Mouse (Mus musculus) gastrocnemius, adult 2 months (tissue): ENCODE measurements around the gene Ifit1bl2. TPM values are rescaled to one million over a fixed set of nuclear protein-coding genes. Genes with fewer than 3 reads are reported as not detected.
"Not testable (repeated sequence)": the region's sequence is repeated elsewhere in the genome, so short reads cannot be mapped to it uniquely, and the experiment has no call there.

ENCODE experiments used
- DNase-seq: peaks from one replicate; pipeline ENCODE4 v3.0.0; 2022
- H3K27ac ChIP-seq: fragments of 200-600 bp; 2 replicates; pipeline ENCODE4 v1.8.1; 2022; ENCODE audit warnings: mild to moderate bottlenecking
- H3K4me3 ChIP-seq: fragments of 200-600 bp; 2 replicates; pipeline ENCODE4 v1.8.1; 2022; ENCODE audit warnings: mild to moderate bottlenecking, moderate library complexity
- CTCF ChIP-seq: fragments of 200-600 bp; IDR thresholded peaks from 2 replicates; pipeline ENCODE4 v1.8.1; 2022; ENCODE audit warnings: antibody characterized with exemption, mild to moderate bottlenecking, moderate library complexity
- intact Hi-C: fragments of 180-260 bp; cut with DNase I; formaldehyde crosslinking; loops from one replicate; pipeline ENCODE4 v1.15.1; 2025
- total RNA-seq, 2 experiments: library from RNA; stranded (reverse); gene quantifications; 2 replicates each; pipeline ENCODE4 v1.2.3; 2021

The Ifit1bl2 gene
- total RNA-seq, 2 experiments from 2014 or later: 0.11 TPM; not detected in 1

- no peak overlapping the region for H3K27ac ChIP-seq
- no peak for DNase-seq
- no peak for TF ChIP-seq CTCF
- intact Hi-C loops: no loop called here
- no peak overlapping the region for H3K4me3 ChIP-seq
These were observed 2.1 kb upstream of the Ifit1bl2 start for GRCm38 (mm10) chr19:34642616-34643015.

- H3K27ac ChIP-seq: no peak overlapping the region
- no peak overlapping the region for H3K4me3 ChIP-seq
- peak; percentile 55 for DNase-seq
- peak; percentile 83 for TF ChIP-seq CTCF
- intact Hi-C loops: loop anchor here (2.0 to 5.0 kb wide), 3 partner anchors 88 to 395 kb away; no protein-coding TSS in a partner anchor
These were observed 3.5 kb downstream of the Ifit1bl2 start for GRCm38 (mm10) chr19:34636933-34637557.

DNA sequence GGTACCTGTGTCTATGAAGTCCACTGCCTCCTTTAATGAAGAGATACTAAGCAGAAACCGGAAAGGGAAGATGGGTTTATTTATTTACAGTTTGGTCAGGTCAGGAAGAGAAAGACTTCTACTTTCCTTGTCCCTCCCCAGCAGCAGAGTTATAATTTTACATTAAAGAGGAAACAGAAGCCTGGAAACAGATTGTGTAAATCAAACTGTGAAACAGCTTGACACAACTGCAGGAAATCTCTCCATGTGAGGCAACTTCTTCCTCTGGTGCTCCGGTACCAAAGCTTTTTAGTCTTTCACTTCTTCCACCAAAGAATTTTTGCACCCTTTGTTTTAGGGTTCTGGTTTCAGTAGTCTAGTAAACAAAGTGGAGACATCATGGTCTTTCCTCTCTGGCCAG, 7.1 kb downstream of the Ifit1bl2 start:
- no peak for TF ChIP-seq CTCF
- no peak overlapping the region for H3K4me3 ChIP-seq
- intact Hi-C loops: no loop called here
- H3K27ac ChIP-seq: no peak overlapping the region
- no peak for DNase-seq

GRCm38 (mm10) chr19:34631487-34631886, 9.1 kb downstream of the Ifit1bl2 start:
- TF ChIP-seq CTCF: no peak
- H3K4me3 ChIP-seq: no peak overlapping the region
- intact Hi-C loops: no loop called here
- no peak overlapping the region for H3K27ac ChIP-seq
- DNase-seq: no peak

DNA sequence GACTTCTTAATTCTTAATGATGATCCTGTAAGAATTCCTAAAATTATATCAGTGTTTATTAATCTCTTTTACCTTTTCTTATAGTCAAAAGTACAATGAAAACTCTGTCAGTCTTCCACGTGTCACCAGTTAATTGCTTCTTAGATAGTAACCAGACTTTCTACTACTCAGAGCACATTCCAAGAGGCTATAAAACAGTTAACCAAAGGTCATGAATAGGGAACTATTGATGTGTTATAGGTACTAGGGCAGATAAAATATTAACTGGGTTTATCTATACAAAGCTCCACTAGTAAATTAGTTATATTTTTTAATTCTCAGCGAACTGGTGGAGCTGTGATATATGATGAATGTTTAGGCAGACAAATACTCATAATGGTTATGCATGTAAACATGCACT, 13.0 kb downstream of the Ifit1bl2 start:
- no peak for TF ChIP-seq CTCF
- intact Hi-C loops: no loop called here
- Histone ChIP-seq H3K27ac (no peak overlapping the region), H3K4me3 (no peak overlapping the region)
- no peak for DNase-seq

DNA sequence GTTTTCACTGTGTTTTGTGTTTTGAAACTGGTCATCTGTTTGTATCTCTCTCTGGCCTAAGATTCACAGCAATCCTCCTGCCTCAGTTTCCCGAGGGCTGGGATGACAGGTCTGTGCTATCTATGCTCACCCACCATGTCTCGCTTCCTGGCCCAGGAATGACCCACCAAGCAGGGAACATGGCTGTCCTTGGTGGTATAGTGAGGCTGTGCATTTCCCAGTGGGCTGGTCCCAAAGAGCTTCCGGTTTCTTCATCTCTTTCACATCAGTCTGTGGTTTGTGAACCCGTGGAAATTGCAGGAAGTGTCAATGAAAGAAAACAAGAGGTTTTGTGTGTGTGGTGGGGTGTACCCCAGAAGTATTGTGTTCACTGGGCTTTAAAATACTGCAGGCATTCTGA, 15.9 kb downstream of the Ifit1bl2 start:
- intact Hi-C loops: no loop called here
- TF ChIP-seq CTCF: no peak

DNA sequence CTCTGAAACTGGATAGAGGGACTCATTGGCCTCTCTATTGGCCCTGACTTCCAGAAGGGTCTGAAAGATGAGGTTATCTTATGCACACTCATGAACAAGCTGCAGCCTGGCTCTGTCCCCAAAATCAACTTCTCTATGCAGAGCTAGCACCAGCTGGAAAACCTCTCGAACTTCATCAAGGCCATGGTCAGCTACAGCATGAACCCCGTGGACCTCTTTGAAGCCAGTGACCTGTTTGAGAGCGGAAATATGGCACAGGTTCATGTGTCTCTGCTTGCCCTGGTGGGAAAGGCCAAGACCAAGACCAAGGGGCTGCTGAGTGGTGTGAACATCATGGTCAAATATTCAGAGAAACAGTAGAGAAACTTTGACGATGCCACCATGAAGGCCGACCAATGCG, 16.8 kb downstream of the Ifit1bl2 start:
- H3K27ac ChIP-seq: no peak overlapping the region
- no peak overlapping the region for H3K4me3 ChIP-seq
- intact Hi-C loops: no loop called here
- TF ChIP-seq CTCF: no peak
- DNase-seq: no peak

More for the DNA sequence above, 15.9 kb downstream of the Ifit1bl2 start:
- no peak overlapping the region for H3K27ac ChIP-seq
- DNase-seq: no peak
- no peak overlapping the region for H3K4me3 ChIP-seq

DNA sequence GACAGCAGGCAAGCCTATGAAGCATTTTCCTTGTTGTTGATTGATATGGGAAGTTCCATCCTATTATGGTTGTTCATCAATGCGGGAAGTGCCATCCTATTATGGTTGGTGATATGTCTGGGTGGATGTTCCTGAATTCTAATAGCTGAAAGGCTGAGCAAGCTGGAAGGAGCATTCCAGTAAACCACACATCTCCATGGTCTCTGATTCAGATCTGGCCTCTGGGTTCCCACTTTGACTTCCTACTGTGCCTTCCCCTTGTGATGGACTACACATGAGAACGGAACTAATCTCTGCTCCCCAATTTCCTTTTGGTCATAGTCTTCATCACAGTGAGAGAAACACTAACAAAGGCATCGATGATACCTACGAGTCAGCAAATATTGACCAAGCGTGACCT, 19.7 kb downstream of the Ifit1bl2 start:
- Histone ChIP-seq H3K27ac (no peak overlapping the region), H3K4me3 (no peak overlapping the region)
- TF ChIP-seq CTCF: no peak
- DNase-seq: no peak
- intact Hi-C loops: no loop called here

DNA sequence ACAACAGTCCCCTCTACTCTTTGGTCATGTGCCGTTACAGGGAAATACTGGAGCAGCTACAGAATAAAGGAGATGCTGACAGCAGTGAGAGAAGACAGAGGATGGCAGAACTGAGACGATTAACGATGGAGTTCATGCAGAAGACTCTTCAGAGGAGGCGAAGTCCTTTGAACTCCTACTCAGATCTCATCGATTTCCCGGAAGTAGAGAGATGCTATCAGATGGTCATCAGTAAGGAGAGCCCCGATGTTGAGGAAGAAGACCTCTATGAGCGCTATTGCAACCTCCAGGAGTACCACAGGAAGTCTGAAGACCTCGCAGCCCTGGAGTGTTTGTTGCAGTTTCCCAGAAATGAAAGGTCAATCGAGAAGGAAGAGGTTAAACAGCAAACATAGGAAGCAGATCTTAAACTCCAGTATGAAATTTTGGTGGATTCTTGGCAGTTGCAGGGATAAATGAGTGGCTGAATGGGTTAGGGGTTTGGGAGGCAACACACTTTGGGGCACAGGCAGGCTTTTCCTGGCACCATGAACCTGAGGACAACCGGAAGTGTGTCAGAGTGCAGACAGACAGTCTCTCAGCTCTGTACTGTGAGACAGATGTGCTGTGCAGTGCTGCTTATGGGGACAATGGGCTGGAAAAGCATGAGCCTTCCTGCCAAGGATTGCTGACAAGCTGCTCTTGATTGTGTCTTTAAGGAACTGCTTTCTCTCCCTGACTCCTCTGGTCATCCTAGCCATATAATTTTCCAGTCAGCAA, 28.1 kb downstream of the Ifit1bl2 start:
- H3K4me3 ChIP-seq, intact Hi-C loops, H3K27ac ChIP-seq, DNase-seq: not testable (repeated sequence)

GRCm38 (mm10) chr19:34610118-34610517, 30.4 kb downstream of the Ifit1bl2 start:
- H3K4me3 ChIP-seq, H3K27ac ChIP-seq, intact Hi-C loops, DNase-seq: not testable (repeated sequence)

GRCm38 (mm10) chr19:34607237-34608051, 33.1 kb downstream of the Ifit1bl2 start, which contains the start of gene Ifit3b:
Gene Ifit3b (plus strand): TSS chr19:34607970.
- intact Hi-C loops: loop anchor here (2.0 kb wide), 1 partner anchor 21 kb away; no protein-coding TSS in a partner anchor
- H3K4me3 ChIP-seq: peak within 1 kb of the TSS; percentile 62

DNA sequence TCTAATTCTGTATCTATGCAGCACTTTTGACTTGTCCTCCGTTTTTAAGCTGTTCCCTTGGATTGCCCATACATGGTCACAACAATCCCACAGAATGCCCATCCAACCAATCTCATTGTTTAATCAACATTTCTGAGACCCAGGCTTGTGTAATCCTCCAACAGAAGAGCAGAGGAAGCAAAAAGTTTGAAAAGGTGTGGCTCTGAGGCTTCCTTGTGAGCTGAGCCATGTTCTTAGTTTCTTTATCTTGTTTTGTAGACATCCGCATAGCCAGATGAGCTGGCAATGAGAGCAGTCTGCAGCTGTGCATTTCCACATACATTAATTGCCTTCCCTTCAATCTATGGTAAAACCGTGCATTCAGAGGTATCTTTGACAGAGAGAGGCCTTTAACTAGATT, 35.1 kb downstream of the Ifit1bl2 start:
- Histone ChIP-seq H3K27ac (no peak overlapping the region), H3K4me3 (no peak overlapping the region)
- intact Hi-C loops: no loop called here
- no peak for TF ChIP-seq CTCF
- no peak for DNase-seq

More at GRCm38 (mm10) chr19:34607237-34608051, 33.1 kb downstream of the Ifit1bl2 start, which contains the start of gene Ifit3b:
- not testable (repeated sequence) for DNase-seq
- peak within 1 kb of the TSS; percentile 79 for H3K27ac ChIP-seq

GRCm38 (mm10) chr19:34601888-34602287, 38.7 kb downstream of the Ifit1bl2 start, which contains the start of gene Ifit1bl1:
Gene Ifit1bl1 (minus strand): TSS chr19:34601956.
- intact Hi-C loops, H3K4me3 ChIP-seq, DNase-seq, H3K27ac ChIP-seq: not testable (repeated sequence)

- intact Hi-C loops, DNase-seq, H3K4me3 ChIP-seq, H3K27ac ChIP-seq: not testable (repeated sequence)
These were observed 41.3 kb downstream of the Ifit1bl2 start for GRCm38 (mm10) chr19:34599250-34599649.
